Mouse (Mus musculus): ENCODE results near the gene 4930556J24Rik. TPM values are rescaled to one million over a fixed set of nuclear protein-coding genes. Genes with fewer than 3 reads are reported as not detected.

4930556J24Rik gene
- polyA plus RNA-seq, 1 experiment from 2014 or later, result 0.15 TPM

DNA sequence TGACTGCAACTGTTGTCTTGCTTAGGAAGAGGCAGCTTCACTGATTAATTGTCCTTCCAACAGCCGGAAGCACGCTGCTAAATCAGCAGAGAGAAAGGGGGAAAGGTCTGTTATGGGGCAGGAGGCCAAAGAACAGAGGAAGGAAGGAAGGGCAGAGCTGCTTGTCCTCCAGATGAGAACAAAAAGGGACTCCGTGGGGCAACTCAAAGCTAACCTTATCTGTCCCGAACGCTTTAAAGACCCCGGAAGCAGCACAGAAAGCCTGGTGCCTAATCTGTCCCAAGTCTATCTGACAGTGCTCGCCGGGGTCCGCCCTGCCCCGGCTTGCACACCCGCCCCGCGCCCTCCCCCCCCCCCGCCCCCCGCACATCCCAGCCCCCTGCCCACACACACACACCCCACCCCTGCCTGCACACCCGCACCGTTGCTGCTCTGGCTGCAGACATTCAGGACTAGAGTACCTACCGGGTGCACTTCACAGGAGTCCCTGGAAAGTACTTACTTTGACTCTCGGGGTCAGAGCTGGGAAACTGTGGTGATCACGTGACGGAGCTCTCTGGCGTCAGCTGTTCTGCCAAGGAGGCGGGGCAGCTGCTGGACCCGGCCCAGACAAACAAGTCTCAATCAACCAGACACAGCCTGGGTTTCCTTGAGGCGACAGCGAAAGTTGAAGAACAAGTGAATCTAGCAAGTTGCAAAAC, 44.9 kb downstream of the 4930556J24Rik start, which contains the start of gene Tcn2:
Tcn2 (minus strand) TSS at position 649 of the 701 bp plus-strand sequence.
- H3K4me3 ChIP-seq, result peak within 1 kb of the TSS; percentile 78
- 0 out of 2 replicates have a peak, but pooled peaks cover 3% of the 10 kb centered on the region for H3K36me3 ChIP-seq
- H3K27me3 ChIP-seq (ENCODE audit: insufficient read depth, poor library complexity, severe bottlenecking), result no peaks in the 10 kb centered on the region
- H3K4me1 ChIP-seq, result peaks cover 16% of the 10 kb centered on the region
- DNase-seq (ENCODE audit: low spot score), result peak; percentile 93
- no peaks in the 10 kb centered on the region for H3K9me3 ChIP-seq
- H3K27ac ChIP-seq, result peak within 1 kb of the TSS; percentile 90
- under 1% methylated on average over 24 of the region's 26 CpGs for WGBS

DNA sequence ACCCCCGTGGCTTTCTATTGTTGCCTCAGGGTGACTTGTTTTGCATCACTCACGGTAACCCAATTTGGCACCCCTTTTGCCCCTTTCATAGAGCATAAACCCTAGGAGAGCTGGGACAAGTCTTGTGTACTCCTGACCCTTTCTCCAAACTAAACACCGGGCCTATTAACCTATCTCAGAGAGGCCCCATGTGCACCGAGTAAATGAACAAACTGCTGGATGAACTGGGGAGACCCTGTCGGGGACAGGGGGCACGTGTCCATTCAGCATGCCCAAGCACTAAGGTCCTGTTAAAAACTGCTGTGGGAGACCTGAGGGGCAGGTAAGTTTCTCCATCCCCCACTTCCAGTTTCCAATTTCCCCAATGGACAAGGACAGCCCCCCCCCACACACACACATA, 45.6 kb downstream of the 4930556J24Rik start:
- Histone ChIP-seq H3K4me1 (peaks cover 16% of the 10 kb centered on the region), H3K27me3 (ENCODE audit: insufficient read depth, poor library complexity, severe bottlenecking) (no peaks in the 10 kb centered on the region), H3K4me3 (peak overlapping the region; percentile 78), H3K36me3 (peaks cover 6% of the 10 kb centered on the region), H3K27ac (peak overlapping the region; percentile 90), H3K9me3 (no peaks in the 10 kb centered on the region)
- no peak for DNase-seq (ENCODE audit: low spot score)
- WGBS, result 33% methylated on average over 6 of the region's 6 CpGs

- no peaks in the 10 kb centered on the region for H3K9me3 ChIP-seq
- 68% methylated on average over 4 of the region's 4 CpGs for WGBS
- no peak overlapping the region for H3K27ac ChIP-seq
- no peaks in the 10 kb centered on the region for H3K27me3 ChIP-seq (ENCODE audit: insufficient read depth, poor library complexity, severe bottlenecking)
- H3K4me1 ChIP-seq, result peaks cover 16% of the 10 kb centered on the region
- DNase-seq (ENCODE audit: low spot score), result peak; percentile 67
- H3K36me3 ChIP-seq, result peaks cover 15% of the 10 kb centered on the region
- H3K4me3 ChIP-seq, result no peak overlapping the region
Observed at GRCm38 (mm10) chr11:3930019-3930418, 46.6 kb downstream of the 4930556J24Rik start.

GRCm38 (mm10) chr11:3925916-3926315, 50.7 kb downstream of the 4930556J24Rik start:
- no peak for DNase-seq (ENCODE audit: low spot score)
- H3K9me3 ChIP-seq, result no peaks in the 10 kb centered on the region
- whole genome bisulfite sequencing, result 89% methylated on average over 10 of the region's 10 CpGs
- H3K4me1 ChIP-seq, result peaks cover 2% of the 10 kb centered on the region; the same call in 1 of the 2 replicates
- H3K27me3 ChIP-seq (ENCODE audit: insufficient read depth, poor library complexity, severe bottlenecking), result no peaks in the 10 kb centered on the region
- no peak overlapping the region for H3K27ac ChIP-seq
- H3K36me3 ChIP-seq, result peaks cover 49% of the 10 kb centered on the region
- no peak overlapping the region for H3K4me3 ChIP-seq

DNA sequence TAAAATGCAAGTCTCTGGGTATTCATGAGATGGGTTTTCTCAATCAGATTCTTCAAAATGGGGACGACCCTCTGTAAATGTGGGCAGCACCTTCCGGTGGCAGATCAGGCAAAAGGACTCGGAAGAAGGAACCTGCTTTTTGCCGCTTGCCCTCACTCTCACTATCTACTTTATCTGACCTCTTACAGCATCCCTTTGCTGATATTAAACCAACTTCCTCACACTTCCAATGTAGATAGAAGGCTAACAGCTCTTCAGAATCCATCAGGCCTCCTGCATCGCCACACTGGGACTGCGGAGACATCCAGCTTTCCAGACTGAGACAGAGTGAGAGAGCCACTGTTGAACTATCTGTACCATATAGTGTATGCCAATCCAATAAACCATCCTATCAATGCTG, 53.8 kb downstream of the 4930556J24Rik start:
- Histone ChIP-seq H3K27me3 (ENCODE audit: insufficient read depth, poor library complexity, severe bottlenecking) (no peaks in the 10 kb centered on the region), H3K4me3 (no peak overlapping the region), H3K9me3 (no peaks in the 10 kb centered on the region), H3K27ac (no peak overlapping the region), H3K36me3 (peaks cover 52% of the 10 kb centered on the region), H3K4me1 (no peaks in the 10 kb centered on the region)
- DNase-seq (ENCODE audit: low spot score), result no peak
- 91% methylated on average over 6 of the region's 6 CpGs for WGBS

DNA sequence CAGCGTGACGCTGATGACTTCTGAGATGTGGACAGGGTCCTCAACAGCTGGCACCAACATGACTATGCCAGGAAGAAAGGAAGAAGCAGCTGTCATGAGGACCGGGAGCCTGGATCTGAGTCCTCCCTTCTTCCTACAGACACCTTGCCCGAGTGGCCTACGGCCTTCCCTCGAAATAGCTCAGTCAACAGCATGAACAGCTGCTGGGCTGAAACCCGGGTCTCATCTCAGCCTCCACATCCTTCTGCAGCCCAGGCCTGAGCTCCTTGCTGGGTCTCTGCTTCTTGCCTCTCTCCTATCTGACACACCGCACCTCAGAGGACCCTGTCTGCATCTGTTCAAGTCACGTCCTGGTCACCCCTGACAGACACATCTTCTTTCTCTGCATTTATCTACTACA, 54.5 kb downstream of the 4930556J24Rik start:
- no peaks in the 10 kb centered on the region for H3K4me1 ChIP-seq
- no peak overlapping the region for H3K27ac ChIP-seq
- H3K36me3 ChIP-seq, result peaks cover 58% of the 10 kb centered on the region
- 87% methylated on average over 9 of the region's 9 CpGs for WGBS
- no peak overlapping the region for H3K4me3 ChIP-seq
- no peaks in the 10 kb centered on the region for H3K9me3 ChIP-seq
- DNase-seq (ENCODE audit: low spot score), result no peak
- no peaks in the 10 kb centered on the region for H3K27me3 ChIP-seq (ENCODE audit: insufficient read depth, poor library complexity, severe bottlenecking)

- no peaks in the 10 kb centered on the region for H3K4me1 ChIP-seq
- 36% methylated on average over 8 of the region's 8 CpGs for WGBS
- no peak overlapping the region for H3K27ac ChIP-seq
- H3K9me3 ChIP-seq, result no peaks in the 10 kb centered on the region
- H3K27me3 ChIP-seq (ENCODE audit: insufficient read depth, poor library complexity, severe bottlenecking), result no peaks in the 10 kb centered on the region
- H3K4me3 ChIP-seq, result no peak overlapping the region
- H3K36me3 ChIP-seq, result peaks cover 57% of the 10 kb centered on the region
- no peak for DNase-seq (ENCODE audit: low spot score)
Observed at GRCm38 (mm10) chr11:3921281-3921850, 55.2 kb downstream of the 4930556J24Rik start.

GRCm38 (mm10) chr11:3920476-3920875, 56.1 kb downstream of the 4930556J24Rik start:
- no peak overlapping the region for H3K27ac ChIP-seq
- no peaks in the 10 kb centered on the region for H3K27me3 ChIP-seq (ENCODE audit: insufficient read depth, poor library complexity, severe bottlenecking)
- H3K36me3 ChIP-seq, result peaks cover 49% of the 10 kb centered on the region
- DNase-seq (ENCODE audit: low spot score), result no peak
- H3K9me3 ChIP-seq, result no peaks in the 10 kb centered on the region
- H3K4me1 ChIP-seq, result peaks cover 6% of the 10 kb centered on the region
- 86% methylated on average over 7 of the region's 7 CpGs for WGBS
- no peak overlapping the region for H3K4me3 ChIP-seq

- Histone ChIP-seq H3K9me3 (no peaks in the 10 kb centered on the region), H3K27me3 (ENCODE audit: insufficient read depth, poor library complexity, severe bottlenecking) (no peaks in the 10 kb centered on the region), H3K36me3 (peaks cover 32% of the 10 kb centered on the region), H3K4me3 (no peak overlapping the region), H3K4me1 (peaks cover 15% of the 10 kb centered on the region), H3K27ac (no peak overlapping the region)
- WGBS, result 55% methylated on average over 1 of the region's 1 CpGs
- no peak for DNase-seq (ENCODE audit: low spot score)
Observed at GRCm38 (mm10) chr11:3918738-3919137, 57.8 kb downstream of the 4930556J24Rik start.

GRCm38 (mm10) chr11:3914109-3914840, 62.3 kb downstream of the 4930556J24Rik start, which contains the start of gene Slc35e4:
TSS of gene Slc35e4 (minus strand) at chr11:3914664.
- under 1% methylated on average over 28 of the region's 28 CpGs for WGBS
- Histone ChIP-seq H3K27me3 (ENCODE audit: insufficient read depth, poor library complexity, severe bottlenecking) (peaks cover 17% of the 10 kb centered on the region), H3K4me1 (peaks cover 47% of the 10 kb centered on the region), H3K27ac (peak within 1 kb of the TSS; percentile 83), H3K36me3 (peaks cover 11% of the 10 kb centered on the region), H3K4me3 (peak within 1 kb of the TSS; percentile 73), H3K9me3 (no peaks in the 10 kb centered on the region)
- peak; percentile 93 for DNase-seq (ENCODE audit: low spot score)

- Histone ChIP-seq H3K36me3 (peaks cover 8% of the 10 kb centered on the region), H3K27ac (peak overlapping the region; percentile 83), H3K4me3 (peak overlapping the region; percentile 73), H3K4me1 (peaks cover 47% of the 10 kb centered on the region), H3K27me3 (ENCODE audit: insufficient read depth, poor library complexity, severe bottlenecking) (peaks cover 17% of the 10 kb centered on the region), H3K9me3 (no peaks in the 10 kb centered on the region)
- DNase-seq (ENCODE audit: low spot score), result peak; percentile 96
- WGBS, result under 1% methylated on average over 65 of the region's 65 CpGs
Observed at GRCm38 (mm10) chr11:3913316-3914108, 63.1 kb downstream of the 4930556J24Rik start.

DNA sequence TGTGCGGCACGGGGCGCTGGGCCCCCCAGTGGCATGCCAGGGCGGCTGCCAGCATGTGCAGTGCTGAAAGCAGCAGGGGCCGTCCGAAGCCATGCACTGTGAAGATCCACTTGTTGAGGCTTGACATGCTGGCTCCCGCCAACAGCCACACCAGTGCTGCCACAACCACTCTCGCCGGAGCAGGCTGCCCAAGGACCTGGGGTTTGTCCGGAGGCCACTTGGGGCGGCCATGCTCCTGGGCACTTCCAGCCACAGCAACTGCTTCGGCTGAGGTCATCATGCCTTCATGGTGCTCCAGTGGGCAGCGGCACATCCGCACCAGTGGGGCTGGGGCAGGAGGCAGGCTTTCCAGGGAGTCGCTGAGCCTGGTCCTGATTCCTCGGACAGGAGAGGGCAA, 63.7 kb downstream of the 4930556J24Rik start:
- Histone ChIP-seq H3K27me3 (ENCODE audit: insufficient read depth, poor library complexity, severe bottlenecking) (peaks cover 18% of the 10 kb centered on the region), H3K36me3 (peaks cover 8% of the 10 kb centered on the region), H3K4me3 (peak overlapping the region; percentile 73), H3K9me3 (no peaks in the 10 kb centered on the region), H3K4me1 (peaks cover 47% of the 10 kb centered on the region), H3K27ac (peak overlapping the region; percentile 83)
- 3% methylated on average over 16 of the region's 16 CpGs for WGBS
- no peak for DNase-seq (ENCODE audit: low spot score)
